Mouse (Mus musculus) lung, postnatal 10 days (tissue): ENCODE data around the gene Bmpr2.

ENCODE experiments used
- DNase-seq: peaks from one replicate; pipeline ENCODE4 v3.0.0; 2021

Gene Bmpr2

GRCm38 (mm10) chr1:59804363-59804762 lies 41.2 kb downstream of the Bmpr2 start:
- DNase-seq = no peak

- DNase-seq = no peak
Observed at GRCm38 (mm10) chr1:59809921-59810320, 46.7 kb downstream of the Bmpr2 start.

GRCm38 (mm10) chr1:59812782-59813181 lies 49.6 kb downstream of the Bmpr2 start:
- no peak for DNase-seq

GRCm38 (mm10) chr1:59825421-59825820 lies 62.2 kb downstream of the Bmpr2 start:
- peak; percentile 43 for DNase-seq

- DNase-seq = no peak
Observed at GRCm38 (mm10) chr1:59826583-59826982, 63.4 kb downstream of the Bmpr2 start.

GRCm38 (mm10) chr1:59829410-59829809 lies 66.2 kb downstream of the Bmpr2 start:
- DNase-seq = no peak

- peak; percentile 3 for DNase-seq
Observed at GRCm38 (mm10) chr1:59830194-59830593, 67.0 kb downstream of the Bmpr2 start.

GRCm38 (mm10) chr1:59833723-59834122 lies 70.5 kb downstream of the Bmpr2 start:
- DNase-seq = peak; percentile 80

GRCm38 (mm10) chr1:59848327-59848726 lies 85.1 kb downstream of the Bmpr2 start:
- DNase-seq = no peak

GRCm38 (mm10) chr1:59859046-59859445 lies 95.8 kb downstream of the Bmpr2 start:
- no peak for DNase-seq

GRCm38 (mm10) chr1:59862144-59862543 lies 98.9 kb downstream of the Bmpr2 start:
- no peak for DNase-seq

GRCm38 (mm10) chr1:59868041-59868440 lies 104.8 kb downstream of the Bmpr2 start:
- no peak for DNase-seq

GRCm38 (mm10) chr1:59874023-59874422 lies 110.8 kb downstream of the Bmpr2 start:
- no peak for DNase-seq

- no peak for DNase-seq
Observed at GRCm38 (mm10) chr1:59878098-59878497, 114.9 kb downstream of the Bmpr2 start.

GRCm38 (mm10) chr1:59883349-59884134 lies 120.3 kb downstream of the Bmpr2 start:
- peak; percentile 85 for DNase-seq

- DNase-seq = no peak
Observed at GRCm38 (mm10) chr1:59886899-59887298, 123.7 kb downstream of the Bmpr2 start.

GRCm38 (mm10) chr1:59888018-59888417 lies 124.8 kb downstream of the Bmpr2 start:
- no peak for DNase-seq

- no peak for DNase-seq
Observed at GRCm38 (mm10) chr1:59891185-59891584, 128.0 kb downstream of the Bmpr2 start.

- DNase-seq = no peak
Observed at GRCm38 (mm10) chr1:59892777-59893176, 129.6 kb downstream of the Bmpr2 start.

- DNase-seq = no peak
Observed at GRCm38 (mm10) chr1:59894025-59894424, 130.8 kb downstream of the Bmpr2 start.

GRCm38 (mm10) chr1:59895456-59895855 lies 132.3 kb downstream of the Bmpr2 start:
- DNase-seq = peak; percentile 71

GRCm38 (mm10) chr1:59897147-59897798 lies 134.1 kb downstream of the Bmpr2 start:
- DNase-seq = no peak

- DNase-seq = no peak
Observed at GRCm38 (mm10) chr1:59899679-59900078, 136.5 kb downstream of the Bmpr2 start.

GRCm38 (mm10) chr1:59901082-59901876 lies 138.1 kb downstream of the Bmpr2 start:
- DNase-seq = no peak
